Comparison of ENCODE assay signal across 9 mouse cellular contexts in genomic region chr3:156562796-156563195, GRCm38 (mm10). TPM values are rescaled to one million over a fixed set of nuclear protein-coding genes. Genes with fewer than 3 reads are reported as not detected.
DNase-seq lines count a peak whose midpoint lies in the region; ATAC-seq lines count a peak whose summit lies in the region.
"Had no signal": no experiment of that assay in that cellular context is flagged by ENCODE, and none has a peak within 500 bp of the region (broad histone marks: within the 10 kb centered on the region; RNA-seq: fewer than 3 reads in every experiment).

No protein-coding gene starts in this region.

- H3K36me3 ChIP-seq in heart, embryonic 15.5 days, result no peaks in the 10 kb centered on the region
- H3K36me3 ChIP-seq in forebrain, embryonic 13.5 days (ENCODE audit: poor library complexity, severe bottlenecking), result no peaks in the 10 kb centered on the region
- no peaks in the 10 kb centered on the region for H3K36me3 ChIP-seq in limb, embryonic 15.5 days

- WGBS in heart, embryonic 15.5 days, result 25% methylated on average over 2 of the region's 2 CpGs
- 32% methylated on average over 2 of the region's 2 CpGs for WGBS in forebrain, embryonic 13.5 days
- WGBS in limb, embryonic 15.5 days, result 18% methylated on average over 2 of the region's 2 CpGs

- no peak overlapping the region for H3K27ac ChIP-seq in heart, embryonic 15.5 days
- 0 out of 2 replicates have a peak overlapping the region, but pooled peaks have one; percentile 97 for H3K27ac ChIP-seq in forebrain, embryonic 13.5 days
- H3K27ac ChIP-seq in limb, embryonic 15.5 days, result no peak overlapping the region

- peaks cover 16% of the 10 kb centered on the region for H3K4me1 ChIP-seq in heart, embryonic 15.5 days (replicated peaks)
- H3K4me1 ChIP-seq in forebrain, embryonic 13.5 days, result peaks cover 34% of the 10 kb centered on the region
- H3K4me1 ChIP-seq in limb, embryonic 15.5 days, result peaks cover 24% of the 10 kb centered on the region

- 0 out of 2 replicates have a peak overlapping the region, but pooled peaks have one; percentile 56 for H3K9ac ChIP-seq in heart, embryonic 15.5 days
- H3K9ac ChIP-seq in forebrain, embryonic 13.5 days, result peak overlapping the region; percentile 81
- H3K9ac ChIP-seq in limb, embryonic 15.5 days, result no peak overlapping the region

- H3K9me3 ChIP-seq in heart, embryonic 15.5 days (replicated peaks), result no peaks in the 10 kb centered on the region
- H3K9me3 ChIP-seq in forebrain, embryonic 13.5 days (replicated peaks), result no peaks in the 10 kb centered on the region
- H3K9me3 ChIP-seq in limb, embryonic 15.5 days, result no peaks in the 10 kb centered on the region

- ATAC-seq in heart, embryonic 15.5 days (replicated peaks; ENCODE audit: insufficient number of reproducible peaks, insufficient read depth, low FRiP score, low read depth), result no peak
- ATAC-seq in forebrain, embryonic 13.5 days, result no peak
- ATAC-seq in limb, embryonic 15.5 days (ENCODE audit: insufficient number of reproducible peaks, low FRiP score, low TSS enrichment, low read depth), result no peak

- peak overlapping the region; percentile 99 for H3K4me2 ChIP-seq in heart, embryonic 15.5 days
- peak overlapping the region; percentile 90 for H3K4me2 ChIP-seq in forebrain, embryonic 13.5 days
- peak overlapping the region; percentile 90 for H3K4me2 ChIP-seq in limb, embryonic 15.5 days

- DNase-seq in heart, adult 9 months (ENCODE audit: low spot score in 2 of 2), result no peak
- peak; percentile 56 for DNase-seq in brain, adult 2 months (ENCODE audit: low read depth, low spot score)
- DNase-seq in testis, postnatal 10 days (ENCODE audit: low spot score), result no peak
- DNase-seq in thymus, postnatal 0 days (ENCODE audit: low spot score), result no peak
- no peak for DNase-seq in retina, embryonic 14.5 days (ENCODE audit: low spot score)

- peaks cover 42% of the 10 kb centered on the region for H3K27me3 ChIP-seq in heart, embryonic 15.5 days
- H3K27me3 ChIP-seq in forebrain, embryonic 13.5 days, result no peaks in the 10 kb centered on the region
- peaks cover 24% of the 10 kb centered on the region for H3K27me3 ChIP-seq in limb, embryonic 15.5 days

- H3K4me3 ChIP-seq in heart, embryonic 15.5 days, result peak overlapping the region; percentile 68
- peak overlapping the region; percentile 72 for H3K4me3 ChIP-seq in forebrain, embryonic 13.5 days
- peak overlapping the region; percentile 63 for H3K4me3 ChIP-seq in limb, embryonic 15.5 days
- H3K4me3 ChIP-seq: myocyte had no signal

RNA-seq across cellular contexts. Expression of gene Negr1, which starts 1.2 kb away (rescaled TPM):
- 1.3 and 1.8 TPM in 2 replicates for polyA plus RNA-seq in heart, embryonic 15.5 days (2015; fragmentation: Nextera tagmentation; extraction: Ambion mirVana)
- polyA plus RNA-seq in forebrain, embryonic 13.5 days (2015; fragmentation: Nextera tagmentation; extraction: Ambion mirVana), result 22.5 and 26.6 TPM in 2 replicates
- 5.8 and 6.8 TPM in 2 replicates for polyA plus RNA-seq in limb, embryonic 15.5 days (2015; fragmentation: Nextera tagmentation; extraction: Ambion mirVana)
- 0.26 TPM in 1 of 2 replicates, not detected in the other for polyA plus RNA-seq in thymus, postnatal 0 days (2015; fragmentation: Nextera tagmentation; extraction: Ambion mirVana)
